Mouse (Mus musculus) C2C12 (cell line): Measurements from ENCODE around the gene Pax4. TPM values are rescaled to one million over a fixed set of nuclear protein-coding genes. Genes with fewer than 3 reads are reported as not detected.

Experiments
- H3K27me3 ChIP-seq: one replicate; pipeline ENCODE4 v1.6.1; 2011; ENCODE audit not compliant: control insufficient read depth, insufficient read depth, insufficient read length
- H3K36me3 ChIP-seq: one replicate; pipeline ENCODE4 v1.6.1; 2011; ENCODE audit not compliant: control insufficient read depth, insufficient read depth
- H3K4me3 ChIP-seq: one replicate; pipeline ENCODE4 v1.5.1; 2011; ENCODE audit warnings: mild to moderate bottlenecking, control low read depth; ENCODE audit not compliant: poor library complexity, insufficient read depth, severe bottlenecking
- H3K79me2 ChIP-seq: one replicate; pipeline ENCODE4 v1.6.1; 2011; ENCODE audit not compliant: control insufficient read depth, insufficient read depth
- H3K79me3 ChIP-seq: one replicate; pipeline ENCODE4 v1.6.1; 2011; ENCODE audit warnings: low read depth, control low read depth
- H3ac ChIP-seq: one replicate; pipeline ENCODE3; 2011; ENCODE audit warnings: low read depth; ENCODE audit not compliant: control insufficient read depth, insufficient read length
- CEBPB ChIP-seq: IDR thresholded peaks from one replicate; pipeline ENCODE4 v1.6.1; 2011; ENCODE audit warnings: low read depth, mild to moderate bottlenecking, control low read depth, moderate library complexity
- CTCF ChIP-seq: IDR thresholded peaks from one replicate; pipeline ENCODE4 v1.5.1; 2011; ENCODE audit not compliant: control insufficient read depth, insufficient read depth, insufficient read length
- FOSL1 ChIP-seq: IDR thresholded peaks from one replicate; pipeline ENCODE4 v1.8.0; 2011; ENCODE audit warnings: mild to moderate bottlenecking, low read length; ENCODE audit not compliant: poor library complexity, insufficient read depth, severe bottlenecking
- MAX ChIP-seq: IDR thresholded peaks from one replicate; pipeline ENCODE4 v1.6.1; 2011; ENCODE audit warnings: mild to moderate bottlenecking, control low read depth
- MYOD1 ChIP-seq: IDR thresholded peaks from one replicate; pipeline ENCODE4 v1.6.1; 2011; ENCODE audit warnings: low read depth; ENCODE audit not compliant: control insufficient read depth, insufficient read length
- MYOG ChIP-seq: IDR thresholded peaks from one replicate; pipeline ENCODE4 v1.6.1; 2011; ENCODE audit not compliant: control insufficient read depth, insufficient read length; ENCODE audit errors: extremely low read depth
- USF1 ChIP-seq: IDR thresholded peaks from one replicate; pipeline ENCODE4 v1.6.1; 2011; ENCODE audit warnings: low read depth, mild to moderate bottlenecking, control low read depth, moderate library complexity
- polyA plus RNA-seq: library from polyadenylated mRNA; unstranded; fragments of >200 nt; fragmentation: generic; extraction: Trizol; gene quantifications from one replicate; pipeline ENCODE4 v1.2.1, GENCODE M21; 2012; ENCODE audit warnings: missing spikeins

Pax4 gene
- polyA plus RNA-seq, 1 experiment: not detected

GRCm38 (mm10) chr6:28474839-28475238 is 25.7 kb upstream of the Pax4 start, which contains the start of gene Snd1:
Snd1 (plus strand) TSS chr6:28475139.
- no peaks in the 10 kb centered on the region for H3K27me3 ChIP-seq
- no peak within 1 kb of the TSS for H3K4me3 ChIP-seq

GRCm38 (mm10) chr6:28474211-28474610 is 25.1 kb upstream of the Pax4 start:
- Histone ChIP-seq H3K79me2 (no peaks in the 10 kb centered on the region), H3K27me3 (no peaks in the 10 kb centered on the region), H3ac (no peak overlapping the region), H3K79me3 (no peaks in the 10 kb centered on the region), H3K4me3 (no peak overlapping the region), H3K36me3 (no peaks in the 10 kb centered on the region)
- no peak for TF ChIP-seq CTCF
- no peak for TF ChIP-seq MYOG
- peak; percentile 35 for TF ChIP-seq CEBPB
- TF ChIP-seq MYOD1: peak; percentile 10
- peak; percentile 74 for TF ChIP-seq FOSL1
- TF ChIP-seq MAX: no peak

More at GRCm38 (mm10) chr6:28474839-28475238, 25.7 kb upstream of the Pax4 start, which contains the start of gene Snd1:
- Histone ChIP-seq H3K79me3 (no peaks in the 10 kb centered on the region), H3K79me2 (no peaks in the 10 kb centered on the region), H3ac (no peak within 1 kb of the TSS), H3K36me3 (no peaks in the 10 kb centered on the region)
- TF ChIP-seq MYOG: no peak
- no peak for TF ChIP-seq CTCF
- TF ChIP-seq FOSL1: no peak
- TF ChIP-seq CEBPB: no peak
- TF ChIP-seq MYOD1: no peak
- no peak for TF ChIP-seq USF1
- no peak for TF ChIP-seq MAX

- Histone ChIP-seq H3K79me2 (no peaks in the 10 kb centered on the region), H3K27me3 (no peaks in the 10 kb centered on the region), H3ac (no peak overlapping the region), H3K4me3 (no peak overlapping the region), H3K36me3 (no peaks in the 10 kb centered on the region), H3K79me3 (no peaks in the 10 kb centered on the region)
- TF ChIP-seq FOSL1 (peak; percentile 42), MYOD1 (peak; percentile 92), CEBPB (no peak), MAX (peak; percentile 23), CTCF (no peak), USF1 (no peak), MYOG (no peak)
Observed at GRCm38 (mm10) chr6:28471284-28472035, 22.3 kb upstream of the Pax4 start.

- H3K27me3 ChIP-seq: no peaks in the 10 kb centered on the region
- no peaks in the 10 kb centered on the region for H3K79me3 ChIP-seq
- no peak overlapping the region for H3K4me3 ChIP-seq
- no peak overlapping the region for H3ac ChIP-seq
- H3K36me3 ChIP-seq: no peaks in the 10 kb centered on the region
- TF ChIP-seq CTCF (no peak), MYOG (no peak), MYOD1 (no peak), CEBPB (no peak), USF1 (no peak), FOSL1 (peak; percentile 31), MAX (no peak)
- H3K79me2 ChIP-seq: no peaks in the 10 kb centered on the region
Observed at GRCm38 (mm10) chr6:28470621-28471020, 21.5 kb upstream of the Pax4 start.

GRCm38 (mm10) chr6:28470017-28470602 is 21.0 kb upstream of the Pax4 start:
- TF ChIP-seq MAX (no peak), CEBPB (no peak), CTCF (no peak), FOSL1 (no peak), MYOG (no peak), USF1 (no peak), MYOD1 (no peak)
- Histone ChIP-seq H3ac (no peak overlapping the region), H3K36me3 (no peaks in the 10 kb centered on the region), H3K4me3 (no peak overlapping the region), H3K79me3 (no peaks in the 10 kb centered on the region), H3K27me3 (no peaks in the 10 kb centered on the region), H3K79me2 (no peaks in the 10 kb centered on the region)
